ENCODE assay signal across 15 mouse cellular contexts in genomic region chr16:95712121-95712520, GRCm38 (mm10).
"Had no signal": no experiment of that assay in that cellular context is flagged by ENCODE, and none has a peak within 500 bp of the region (broad histone marks: within the 10 kb centered on the region; RNA-seq: fewer than 3 reads in every experiment).

No protein-coding gene starts in this region.

- H3K27ac ChIP-seq: midbrain, embryonic 10.5 days; midbrain, embryonic 12.5 days; neural tube, embryonic 12.5 days; stomach, embryonic 15.5 days; stomach, postnatal 0 days had no signal

- H3K4me3 ChIP-seq: midbrain, embryonic 10.5 days; midbrain, embryonic 12.5 days; neural tube, embryonic 12.5 days; stomach, embryonic 15.5 days had no signal

- H3K27me3 ChIP-seq: midbrain, embryonic 12.5 days; neural tube, embryonic 12.5 days; stomach, embryonic 15.5 days had no signal

- H3K4me2 ChIP-seq: lung, embryonic 14.5 days; midbrain, embryonic 12.5 days; neural tube, embryonic 12.5 days; stomach, embryonic 15.5 days had no signal

- ATAC-seq: midbrain, embryonic 16.5 days had no signal

- H3K9ac ChIP-seq: lung, embryonic 14.5 days; midbrain, embryonic 12.5 days; neural tube, embryonic 12.5 days; stomach, embryonic 15.5 days had no signal

- DNase-seq: lung, adult 18-20 months; lung, embryonic 14.5 days; lung, postnatal 14 days; lung, postnatal 36 days; midbrain, embryonic 14.5 days; right cerebral cortex, postnatal 14 days; thymus, adult 2 months; thymus, postnatal 25 days; thymus, postnatal 4 days had no signal

- H3K9me3 ChIP-seq: midbrain, embryonic 10.5 days; midbrain, embryonic 12.5 days; neural tube, embryonic 12.5 days; stomach, embryonic 15.5 days had no signal

- H3K4me1 ChIP-seq: midbrain, embryonic 10.5 days; midbrain, embryonic 12.5 days; neural tube, embryonic 12.5 days had no signal
